Mouse (Mus musculus) cerebellum, adult 8-10 months (tissue): Measurements from ENCODE around the gene Ets1.
A peak's percentile ranks its signal among the peaks of the same experiment; 100 is the strongest.

Experiments used
- DNase-seq: peaks from one replicate; pipeline ENCODE4 v3.0.0; 2022

The Ets1 gene

GRCm38 (mm10) chr9:32695492-32696190, 59.6 kb downstream of the Ets1 start:
- peak; percentile 75 for DNase-seq

DNA sequence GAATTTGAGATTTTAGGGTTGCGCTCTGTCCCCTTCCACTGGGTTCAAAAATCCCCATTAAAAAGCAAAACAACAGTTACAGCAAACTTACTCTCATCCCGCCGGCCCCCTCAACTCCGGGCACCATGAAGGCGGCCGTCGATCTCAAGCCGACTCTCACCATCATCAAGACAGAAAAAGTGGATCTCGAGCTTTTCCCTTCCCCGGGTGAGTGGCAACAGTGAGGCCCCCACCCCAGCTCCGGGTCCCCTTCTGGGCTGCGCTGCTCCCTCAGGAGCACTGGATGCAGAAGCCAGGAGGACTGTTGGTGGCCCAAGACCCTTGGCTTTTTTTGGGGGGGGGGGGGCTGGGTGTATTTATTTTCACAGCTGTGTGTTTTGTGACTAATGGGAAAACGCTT, 60.2 kb downstream of the Ets1 start:
- no peak for DNase-seq

DNA sequence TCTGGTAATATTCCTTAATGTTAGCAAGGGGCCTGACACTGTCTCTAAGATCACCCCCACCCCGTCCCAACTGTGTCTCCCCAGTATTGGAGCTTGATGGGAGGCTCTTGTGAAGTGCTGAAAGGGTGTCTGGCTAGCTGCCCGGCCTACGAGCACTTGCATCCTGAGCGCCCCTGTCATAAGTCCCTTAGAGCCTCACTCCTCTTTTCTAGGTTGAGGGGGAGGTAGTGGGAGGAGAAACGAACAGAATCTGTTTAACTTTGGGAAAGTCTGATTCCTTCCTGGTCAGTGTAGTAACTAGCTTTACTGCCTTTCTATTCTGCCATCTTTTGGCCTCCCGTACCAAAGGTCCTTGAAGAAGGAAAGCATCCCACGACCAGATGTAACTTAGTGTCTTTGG, 60.7 kb downstream of the Ets1 start:
- DNase-seq: no peak

GRCm38 (mm10) chr9:32697291-32698110, 61.5 kb downstream of the Ets1 start:
- DNase-seq: no peak

DNA sequence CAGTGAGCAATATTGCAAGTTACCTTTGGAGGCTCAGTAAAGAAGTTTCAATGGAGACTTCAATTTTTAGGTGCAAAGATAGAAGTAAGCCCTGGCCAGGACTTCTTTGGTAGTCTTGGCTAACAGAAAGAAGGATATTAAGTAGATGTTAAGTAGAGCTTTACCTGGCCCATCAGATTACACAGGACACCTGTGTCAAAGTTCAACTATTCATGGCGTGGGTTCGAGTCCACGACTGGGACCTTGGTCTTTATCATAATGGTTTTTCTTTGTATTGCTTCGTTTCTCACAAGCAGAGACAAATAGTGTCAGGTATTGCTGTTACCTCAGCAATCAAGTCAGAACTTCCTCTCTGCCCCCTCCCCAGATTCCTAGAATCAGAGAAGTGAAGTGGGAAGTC, 62.7 kb downstream of the Ets1 start:
- DNase-seq: no peak

GRCm38 (mm10) chr9:32699391-32699841, 63.4 kb downstream of the Ets1 start:
- DNase-seq: no peak

DNA sequence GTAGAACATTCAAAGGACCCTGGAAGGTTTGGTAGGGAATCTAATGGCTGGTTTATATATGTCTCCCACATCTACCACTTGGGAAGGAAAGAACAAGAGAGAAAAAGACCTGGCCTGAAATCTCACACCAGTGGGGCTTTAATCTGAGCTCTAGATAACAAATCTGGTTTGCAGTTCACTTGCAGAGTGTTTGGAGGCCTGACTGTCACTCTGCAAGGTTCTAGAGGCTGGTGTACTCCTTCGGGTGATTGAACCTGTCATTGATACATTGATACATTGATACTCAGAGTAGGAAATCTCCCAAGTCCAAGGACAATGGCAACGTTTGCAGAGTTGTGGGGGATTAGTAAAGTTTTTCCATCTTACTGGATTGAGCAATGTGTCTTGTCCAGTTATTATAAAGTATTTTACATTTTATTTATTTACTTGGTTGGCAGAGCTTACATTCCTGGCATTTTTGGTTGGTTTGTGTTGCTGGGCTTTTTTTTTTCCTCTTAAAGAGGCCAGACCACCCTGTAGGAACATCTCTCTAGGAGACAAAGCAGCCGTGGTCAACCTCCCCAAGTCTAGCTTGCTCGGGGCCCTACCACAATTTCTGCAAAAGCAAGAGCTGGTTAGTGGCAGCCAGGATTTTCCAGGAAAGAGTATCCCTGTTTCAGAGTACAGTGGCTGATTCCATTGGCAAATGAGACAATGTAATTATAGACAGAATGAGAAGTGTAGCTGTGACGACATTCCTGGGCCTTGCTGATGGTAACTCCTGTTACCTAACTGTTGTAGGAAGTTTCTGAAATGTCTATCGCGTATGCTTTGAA, 64.3 kb downstream of the Ets1 start:
- no peak for DNase-seq

DNA sequence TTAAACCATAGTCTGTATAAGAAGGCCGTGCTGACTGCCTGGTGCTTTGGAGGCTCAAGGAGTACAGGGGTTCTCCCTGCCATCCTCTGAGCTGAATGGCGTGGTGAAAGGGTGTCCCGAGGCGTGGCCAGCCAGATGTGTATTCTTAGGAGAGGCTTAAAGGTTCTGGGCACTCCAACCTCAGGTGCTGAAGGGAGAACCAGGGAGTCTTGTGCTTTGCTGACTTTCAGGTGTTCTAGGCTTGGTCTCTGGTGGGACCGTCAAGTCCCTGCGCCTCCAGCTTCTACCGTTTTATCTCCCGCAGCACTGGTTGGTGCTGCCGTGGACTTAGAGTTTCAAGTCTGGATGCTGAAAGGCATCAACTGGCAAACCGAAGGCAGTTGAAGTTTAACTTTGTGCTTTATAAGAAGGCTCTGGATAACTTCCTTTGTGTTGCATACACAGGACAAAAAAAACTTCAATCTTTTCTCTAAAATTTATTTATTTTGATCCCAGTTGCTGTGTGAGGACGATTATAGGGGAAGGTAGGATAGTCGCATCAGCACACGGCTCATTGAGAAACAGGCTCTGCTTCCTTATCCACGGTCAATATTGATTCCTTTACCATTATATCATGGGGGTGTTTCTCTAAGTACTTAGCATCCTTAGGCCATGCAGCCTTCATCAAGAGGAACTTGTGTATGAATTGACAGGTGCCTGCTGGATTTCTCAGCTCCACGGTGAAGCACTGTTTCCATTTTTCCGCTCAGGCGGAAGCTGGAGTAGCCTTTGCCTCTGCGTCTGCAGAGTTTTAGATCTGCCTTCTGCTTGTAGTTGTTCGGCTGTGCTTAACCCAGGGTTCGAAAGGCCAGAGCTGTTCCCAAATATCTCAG, 65.3 kb downstream of the Ets1 start:
- no peak for DNase-seq

DNA sequence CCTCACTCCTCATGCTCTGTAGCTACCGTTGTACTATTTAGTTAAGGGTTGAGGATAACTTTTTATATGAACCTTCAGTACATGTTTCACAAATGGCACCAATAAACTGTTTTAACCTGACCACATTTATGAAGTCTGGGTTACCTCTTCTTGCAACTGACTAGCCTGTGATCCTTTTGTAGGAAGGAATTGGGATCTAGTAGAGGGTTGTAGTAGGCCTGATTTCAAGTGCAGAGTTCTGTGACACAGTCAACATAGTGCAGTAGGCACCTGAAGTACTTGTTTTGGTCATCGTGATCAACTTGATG, 65.9 kb downstream of the Ets1 start:
- no peak for DNase-seq

- no peak for DNase-seq
Observed at GRCm38 (mm10) chr9:32702836-32703395, 66.9 kb downstream of the Ets1 start.

GRCm38 (mm10) chr9:32703976-32704745, 68.1 kb downstream of the Ets1 start:
- no peak for DNase-seq

- no peak for DNase-seq
Observed at GRCm38 (mm10) chr9:32705827-32706478, 69.9 kb downstream of the Ets1 start.

- DNase-seq: no peak
Observed at GRCm38 (mm10) chr9:32707436-32707835, 71.4 kb downstream of the Ets1 start.

GRCm38 (mm10) chr9:32708491-32708890, 72.5 kb downstream of the Ets1 start:
- DNase-seq: no peak

DNA sequence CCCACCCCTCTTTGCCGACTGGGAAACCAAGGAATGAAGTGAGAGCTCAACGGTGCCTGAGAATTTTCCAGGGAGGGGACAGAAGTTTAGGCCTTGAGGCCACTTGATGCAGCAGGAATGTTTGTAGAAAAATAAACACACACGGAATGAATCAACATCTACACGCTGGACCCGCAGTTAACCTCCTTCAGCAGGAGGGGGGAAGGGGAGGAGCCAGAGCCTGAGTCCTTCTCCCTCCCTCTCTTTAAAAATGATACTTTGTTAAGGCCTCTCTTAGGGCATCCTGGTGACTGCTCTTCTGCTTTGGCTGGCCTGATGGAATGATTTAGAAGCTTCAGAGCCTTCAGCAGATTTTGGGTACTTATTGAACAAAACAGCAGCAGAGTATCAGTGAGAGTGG, 73.3 kb downstream of the Ets1 start:
- DNase-seq: no peak

GRCm38 (mm10) chr9:32709764-32710734, 74.0 kb downstream of the Ets1 start:
- no peak for DNase-seq

- DNase-seq: no peak
Observed at GRCm38 (mm10) chr9:32710987-32711652, 75.1 kb downstream of the Ets1 start.

DNA sequence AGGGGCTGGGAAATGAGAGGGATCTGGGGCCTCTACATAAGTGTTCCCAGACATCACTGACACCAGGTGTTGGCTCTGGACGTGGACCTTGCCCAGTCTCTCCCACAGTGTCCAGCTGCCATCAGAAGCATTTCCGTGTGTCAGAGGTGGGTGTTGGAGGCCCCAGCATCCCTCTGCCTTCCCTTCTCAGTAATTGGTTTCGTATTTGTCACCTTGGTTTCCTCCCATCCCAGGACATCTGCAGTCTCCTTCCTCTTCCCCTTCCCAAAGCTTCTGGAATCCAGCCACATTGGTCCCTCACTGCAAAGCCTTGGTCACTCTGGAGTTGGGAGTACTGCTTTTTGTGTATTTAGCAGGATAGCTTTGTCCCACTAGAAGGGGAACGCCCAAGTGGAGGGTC, 75.7 kb downstream of the Ets1 start:
- DNase-seq: no peak

- DNase-seq: no peak
Observed at GRCm38 (mm10) chr9:32712383-32712910, 76.4 kb downstream of the Ets1 start.
